Mouse (Mus musculus): ENCODE data around the gene Rgs8. TPM values are rescaled to one million over a fixed set of nuclear protein-coding genes. Genes with fewer than 3 reads are reported as not detected.

The Rgs8 gene
- polyA plus RNA-seq, 1 experiment from 2014 or later = 17.0 TPM

DNA sequence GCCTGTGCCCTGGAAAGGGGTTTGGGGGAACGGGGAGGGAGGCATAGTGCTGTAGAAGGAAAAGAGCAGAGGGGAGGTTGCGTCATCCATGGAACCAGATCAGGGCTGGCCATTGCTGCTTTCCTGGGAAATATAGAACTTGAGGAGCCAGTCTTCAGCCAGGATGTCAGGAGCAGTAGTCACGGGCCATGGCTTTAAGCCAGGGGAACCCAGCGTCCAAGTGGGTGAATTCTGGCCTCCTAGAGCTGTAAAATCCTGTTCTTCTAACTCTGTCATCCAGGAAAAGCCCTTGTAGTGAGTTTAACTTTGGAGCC, 8.8 kb downstream of the Rgs8 start:
- Histone ChIP-seq H3K4me2 (replicated peaks) (peak overlapping the region; percentile 52), H3K27ac (peak overlapping the region; percentile 72), H3K27me3 (replicated peaks) (no peaks in the 10 kb centered on the region), H3K9ac (peak overlapping the region; percentile 33; the same call in 1 of the 2 replicates), H3K4me3 (peak overlapping the region; percentile 1; the same call in 1 of the 2 replicates), H3K36me3 (no peaks in the 10 kb centered on the region), H3K9me3 (no peaks in the 10 kb centered on the region), H3K4me1 (peaks cover 72% of the 10 kb centered on the region)
- no peak for ATAC-seq (ENCODE audit: low FRiP score, low read depth)
- whole genome bisulfite sequencing = 47% methylated on average over 4 of the region's 4 CpGs

DNA sequence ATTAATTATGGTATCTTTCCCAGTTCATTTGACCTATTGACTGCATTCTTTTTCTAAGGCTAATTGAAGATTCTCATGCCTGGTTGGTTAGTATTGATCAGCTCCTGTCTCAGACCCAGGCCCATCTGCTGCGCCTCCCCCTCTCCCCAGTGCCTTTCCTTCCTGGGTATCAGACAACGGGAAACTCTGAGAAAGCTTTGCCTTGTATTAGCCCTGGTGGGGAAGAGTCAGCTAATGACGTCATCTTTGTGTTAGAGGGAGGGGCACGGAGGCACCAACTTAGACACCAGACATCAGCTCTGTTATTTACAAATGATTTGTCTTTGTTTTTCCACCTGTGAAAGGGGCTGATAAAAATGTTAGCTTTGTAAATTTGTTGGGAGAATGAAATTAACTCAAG, 9.5 kb downstream of the Rgs8 start:
- no peaks in the 10 kb centered on the region for H3K36me3 ChIP-seq
- peak overlapping the region; percentile 52; the same call in 1 of the 2 replicates for H3K4me2 ChIP-seq (replicated peaks)
- H3K4me3 ChIP-seq = no peak overlapping the region
- ATAC-seq (ENCODE audit: low FRiP score, low read depth) = no peak
- H3K27ac ChIP-seq = no peak overlapping the region
- no peaks in the 10 kb centered on the region for H3K9me3 ChIP-seq
- H3K9ac ChIP-seq = no peak overlapping the region
- H3K4me1 ChIP-seq = peaks cover 76% of the 10 kb centered on the region
- 29% methylated on average over 4 of the region's 4 CpGs for WGBS
- no peaks in the 10 kb centered on the region for H3K27me3 ChIP-seq (replicated peaks)

GRCm38 (mm10) chr1:153665066-153665715, 12.4 kb downstream of the Rgs8 start:
- no peaks in the 10 kb centered on the region for H3K36me3 ChIP-seq
- H3K27ac ChIP-seq = peak overlapping the region; percentile 7
- peak; percentile 57 for ATAC-seq (ENCODE audit: low FRiP score, low read depth)
- H3K4me2 ChIP-seq (replicated peaks) = peak overlapping the region; percentile 52
- peak overlapping the region; percentile 36; the same call in 1 of the 2 replicates for H3K9ac ChIP-seq
- no peak overlapping the region for H3K4me3 ChIP-seq
- H3K27me3 ChIP-seq (replicated peaks) = no peaks in the 10 kb centered on the region
- H3K9me3 ChIP-seq = no peaks in the 10 kb centered on the region
- 7% methylated on average over 10 of the region's 10 CpGs for WGBS
- peaks cover 76% of the 10 kb centered on the region for H3K4me1 ChIP-seq

- Histone ChIP-seq H3K9ac (peak overlapping the region; percentile 21; the same call in 1 of the 2 replicates), H3K4me3 (no peak overlapping the region; the same call in 1 of the 2 replicates), H3K4me1 (peaks cover 74% of the 10 kb centered on the region), H3K27me3 (replicated peaks) (no peaks in the 10 kb centered on the region), H3K4me2 (replicated peaks) (peak overlapping the region; percentile 52), H3K36me3 (no peaks in the 10 kb centered on the region), H3K9me3 (no peaks in the 10 kb centered on the region), H3K27ac (peak overlapping the region; percentile 7; the same call in 1 of the 2 replicates)
- 14% methylated on average over 1 of the region's 1 CpGs for WGBS
- ATAC-seq (ENCODE audit: low FRiP score, low read depth) = no peak
Observed at GRCm38 (mm10) chr1:153666236-153666635, 13.4 kb downstream of the Rgs8 start.

GRCm38 (mm10) chr1:153667244-153667727, 14.5 kb downstream of the Rgs8 start:
- 77% methylated on average over 4 of the region's 4 CpGs for WGBS
- H3K4me2 ChIP-seq (replicated peaks) = peak overlapping the region; percentile 52
- H3K4me3 ChIP-seq = no peak overlapping the region
- peaks cover 65% of the 10 kb centered on the region for H3K4me1 ChIP-seq
- no peak for ATAC-seq (ENCODE audit: low FRiP score, low read depth)
- no peak overlapping the region for H3K9ac ChIP-seq
- no peak overlapping the region for H3K27ac ChIP-seq
- no peaks in the 10 kb centered on the region for H3K9me3 ChIP-seq
- H3K27me3 ChIP-seq (replicated peaks) = no peaks in the 10 kb centered on the region
- H3K36me3 ChIP-seq = no peaks in the 10 kb centered on the region

DNA sequence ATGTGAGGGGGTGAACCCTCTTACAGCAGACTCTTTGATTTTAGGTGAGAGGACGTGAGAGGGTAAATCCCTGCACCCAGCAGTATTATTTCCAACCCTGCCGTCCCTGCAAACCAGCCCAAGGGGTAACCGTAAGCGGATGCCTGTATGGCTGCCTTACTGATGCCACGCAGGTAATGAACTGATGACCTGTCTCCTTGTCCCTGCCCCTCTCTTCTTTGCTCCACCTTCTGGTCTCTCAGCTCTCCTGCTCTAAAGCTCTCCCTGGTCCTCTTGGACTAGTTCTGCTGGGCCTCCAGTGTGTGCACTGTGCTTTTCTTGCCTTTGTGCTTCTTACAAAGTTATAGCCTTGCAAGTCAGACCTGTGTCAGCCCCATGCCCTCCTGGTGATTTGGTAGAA, 15.0 kb downstream of the Rgs8 start:
- no peak for ATAC-seq (ENCODE audit: low FRiP score, low read depth)
- no peak overlapping the region for H3K4me3 ChIP-seq
- peak overlapping the region; percentile 52 for H3K4me2 ChIP-seq (replicated peaks)
- H3K36me3 ChIP-seq = no peaks in the 10 kb centered on the region
- H3K4me1 ChIP-seq = peaks cover 67% of the 10 kb centered on the region
- no peak overlapping the region for H3K27ac ChIP-seq
- no peaks in the 10 kb centered on the region for H3K9me3 ChIP-seq
- WGBS = 75% methylated on average over 5 of the region's 5 CpGs
- H3K9ac ChIP-seq = no peak overlapping the region
- no peaks in the 10 kb centered on the region for H3K27me3 ChIP-seq (replicated peaks)

- H3K9ac ChIP-seq = no peak overlapping the region
- H3K9me3 ChIP-seq = no peaks in the 10 kb centered on the region
- H3K4me2 ChIP-seq (replicated peaks) = 0 out of 2 replicates have a peak overlapping the region, but pooled peaks have one; percentile 14
- H3K27me3 ChIP-seq (replicated peaks) = no peaks in the 10 kb centered on the region
- no peaks in the 10 kb centered on the region for H3K36me3 ChIP-seq
- ATAC-seq (ENCODE audit: low FRiP score, low read depth) = no peak
- no peak overlapping the region for H3K4me3 ChIP-seq
- no peak overlapping the region for H3K27ac ChIP-seq
- H3K4me1 ChIP-seq = peaks cover 70% of the 10 kb centered on the region
- WGBS = 29% methylated on average over 7 of the region's 7 CpGs
Observed at GRCm38 (mm10) chr1:153669086-153669485, 16.3 kb downstream of the Rgs8 start.

DNA sequence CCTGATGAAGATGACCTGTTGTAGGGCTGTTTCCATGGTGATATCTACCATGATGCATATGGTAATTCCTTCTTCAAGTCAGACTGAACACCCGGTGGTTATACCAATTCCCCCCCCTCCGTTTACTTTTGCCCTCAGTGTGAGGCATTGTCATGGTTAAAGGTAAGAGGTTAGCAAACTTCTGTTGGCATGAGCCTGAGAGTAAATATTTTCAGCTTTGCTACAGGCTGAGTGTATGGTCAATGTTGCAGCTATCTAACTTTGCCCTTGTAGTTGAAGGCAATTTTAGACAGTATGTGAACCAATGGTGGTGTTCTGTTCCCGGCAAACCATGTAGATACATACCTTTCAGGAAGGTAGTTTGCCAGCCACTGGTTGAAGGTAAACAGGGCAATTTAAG, 16.9 kb downstream of the Rgs8 start:
- Histone ChIP-seq H3K27me3 (replicated peaks) (no peaks in the 10 kb centered on the region), H3K4me3 (no peak overlapping the region), H3K27ac (no peak overlapping the region), H3K4me1 (peaks cover 64% of the 10 kb centered on the region), H3K9ac (no peak overlapping the region), H3K9me3 (no peaks in the 10 kb centered on the region), H3K4me2 (replicated peaks) (0 out of 2 replicates have a peak overlapping the region, but pooled peaks have one; percentile 1), H3K36me3 (no peaks in the 10 kb centered on the region)
- WGBS = 42% methylated on average over 3 of the region's 3 CpGs
- no peak for ATAC-seq (ENCODE audit: low FRiP score, low read depth)

DNA sequence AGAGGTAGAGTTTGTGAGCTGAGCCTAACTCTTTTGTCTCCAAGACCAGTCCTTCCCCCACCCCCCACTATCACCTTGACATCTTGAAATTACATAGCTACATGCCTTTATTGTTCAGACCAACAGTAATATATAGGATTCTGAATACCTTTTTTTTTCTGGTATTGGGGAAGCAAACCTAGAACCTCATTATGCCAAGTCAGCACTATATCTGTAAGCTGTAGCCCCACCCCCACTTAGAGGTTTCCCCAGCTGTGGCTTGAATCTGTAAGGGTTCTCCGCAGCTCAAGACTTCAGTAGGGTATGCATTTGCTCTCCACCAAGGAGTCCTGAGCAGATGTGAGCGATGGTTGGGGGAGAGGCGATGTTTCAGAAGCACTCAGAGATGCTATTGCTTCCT, 18.5 kb downstream of the Rgs8 start:
- Histone ChIP-seq H3K9me3 (no peaks in the 10 kb centered on the region), H3K36me3 (no peaks in the 10 kb centered on the region), H3K27me3 (replicated peaks) (no peaks in the 10 kb centered on the region), H3K9ac (no peak overlapping the region), H3K4me2 (replicated peaks) (no peak overlapping the region), H3K27ac (no peak overlapping the region), H3K4me3 (no peak overlapping the region), H3K4me1 (peaks cover 47% of the 10 kb centered on the region)
- WGBS = 82% methylated on average over 3 of the region's 3 CpGs
- ATAC-seq (ENCODE audit: low FRiP score, low read depth) = no peak

- Histone ChIP-seq H3K27ac (no peak overlapping the region), H3K4me3 (no peak overlapping the region), H3K27me3 (replicated peaks) (no peaks in the 10 kb centered on the region), H3K9ac (no peak overlapping the region), H3K36me3 (no peaks in the 10 kb centered on the region), H3K9me3 (no peaks in the 10 kb centered on the region), H3K4me1 (peaks cover 34% of the 10 kb centered on the region), H3K4me2 (replicated peaks) (no peak overlapping the region)
- ATAC-seq (ENCODE audit: low FRiP score, low read depth) = no peak
- 47% methylated on average over 9 of the region's 9 CpGs for WGBS
Observed at GRCm38 (mm10) chr1:153672698-153673097, 19.9 kb downstream of the Rgs8 start.

DNA sequence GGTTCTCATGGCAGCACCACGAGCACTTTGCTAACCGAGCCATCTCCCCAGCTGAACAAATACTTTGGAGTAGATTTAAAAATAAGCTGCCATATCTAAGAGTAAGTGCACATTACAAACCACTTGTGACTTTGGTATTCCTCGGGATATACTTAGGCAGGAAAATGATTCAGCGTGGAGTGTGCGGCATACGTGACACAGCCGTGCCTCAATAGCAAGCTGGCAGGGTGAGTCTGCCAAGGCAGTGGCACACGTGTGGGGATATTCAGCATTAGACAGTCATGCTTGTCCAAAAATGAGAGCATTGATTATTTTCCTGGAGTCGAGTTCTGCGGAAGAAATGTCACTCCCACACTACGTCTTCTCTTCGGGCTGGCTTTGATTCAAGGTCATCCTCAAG, 21.1 kb downstream of the Rgs8 start:
- no peak for ATAC-seq (ENCODE audit: low FRiP score, low read depth)
- H3K4me2 ChIP-seq (replicated peaks) = no peak overlapping the region
- H3K27ac ChIP-seq = no peak overlapping the region
- H3K27me3 ChIP-seq (replicated peaks) = no peaks in the 10 kb centered on the region
- H3K9me3 ChIP-seq = no peaks in the 10 kb centered on the region
- H3K9ac ChIP-seq = no peak overlapping the region
- no peak overlapping the region for H3K4me3 ChIP-seq
- WGBS = 86% methylated on average over 12 of the region's 12 CpGs
- peaks cover 32% of the 10 kb centered on the region for H3K4me1 ChIP-seq
- no peaks in the 10 kb centered on the region for H3K36me3 ChIP-seq

DNA sequence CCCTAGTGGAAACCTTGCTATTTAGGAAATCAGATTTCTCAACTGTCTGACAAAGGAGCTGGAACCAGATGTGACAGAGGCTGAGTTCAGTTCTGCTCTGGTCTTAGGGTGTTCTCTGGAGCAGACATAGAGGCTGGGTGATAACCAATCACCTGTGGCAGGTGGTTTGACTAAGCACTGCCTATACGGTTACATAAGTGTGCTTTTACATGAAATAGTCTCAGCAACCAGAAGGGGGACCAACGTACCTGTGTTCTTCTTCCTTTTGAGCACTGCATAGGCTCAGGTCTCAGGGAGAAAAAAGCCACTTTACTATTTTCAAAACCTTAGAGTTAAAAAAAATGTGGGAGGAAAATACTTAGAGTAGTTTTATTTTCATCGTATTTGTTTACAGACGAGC, 22.8 kb downstream of the Rgs8 start:
- Histone ChIP-seq H3K4me2 (replicated peaks) (no peak overlapping the region), H3K27ac (no peak overlapping the region), H3K4me3 (no peak overlapping the region), H3K4me1 (peaks cover 27% of the 10 kb centered on the region), H3K27me3 (replicated peaks) (no peaks in the 10 kb centered on the region), H3K36me3 (no peaks in the 10 kb centered on the region), H3K9ac (no peak overlapping the region), H3K9me3 (no peaks in the 10 kb centered on the region)
- 81% methylated on average over 4 of the region's 4 CpGs for WGBS
- ATAC-seq (ENCODE audit: low FRiP score, low read depth) = no peak

DNA sequence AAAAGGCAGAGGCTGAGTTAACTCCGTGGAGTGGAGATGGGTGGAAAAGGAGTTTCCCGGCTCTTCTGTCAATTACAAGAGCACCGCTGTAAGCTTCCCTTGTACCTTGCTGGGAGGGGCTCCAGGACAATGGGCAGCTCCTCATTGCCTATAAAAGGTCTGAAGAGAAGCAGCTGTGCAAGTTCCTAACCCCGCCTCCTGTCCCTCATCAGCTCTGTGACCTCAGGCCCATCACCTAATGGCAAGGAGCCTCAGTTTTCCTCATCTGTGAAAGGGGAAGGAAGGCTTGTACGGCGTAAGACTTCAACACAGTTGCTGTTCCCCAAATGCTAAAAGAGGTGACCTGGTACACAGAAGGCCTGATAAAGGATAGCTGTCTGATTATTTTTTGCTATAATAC, 24.8 kb downstream of the Rgs8 start:
- H3K36me3 ChIP-seq = no peaks in the 10 kb centered on the region
- no peak overlapping the region for H3K4me3 ChIP-seq
- no peak overlapping the region for H3K4me2 ChIP-seq (replicated peaks)
- WGBS = 46% methylated on average over 6 of the region's 6 CpGs
- H3K9me3 ChIP-seq = no peaks in the 10 kb centered on the region
- H3K27me3 ChIP-seq (replicated peaks) = 0 out of 2 replicates have a peak, but pooled peaks cover 5% of the 10 kb centered on the region
- H3K27ac ChIP-seq = no peak overlapping the region
- no peak for ATAC-seq (ENCODE audit: low FRiP score, low read depth)
- H3K9ac ChIP-seq = no peak overlapping the region
- peaks cover 18% of the 10 kb centered on the region for H3K4me1 ChIP-seq

Measured in neural tube, embryonic 12.5 days (tissue).